Mouse (Mus musculus): ENCODE data around the gene Gjc1. TPM values are rescaled to one million over a fixed set of nuclear protein-coding genes. Genes with fewer than 3 reads are reported as not detected.

Gjc1 gene
- total and polyA plus RNA-seq, 3 experiments, result 0.11 TPM; not detected in 2

DNA sequence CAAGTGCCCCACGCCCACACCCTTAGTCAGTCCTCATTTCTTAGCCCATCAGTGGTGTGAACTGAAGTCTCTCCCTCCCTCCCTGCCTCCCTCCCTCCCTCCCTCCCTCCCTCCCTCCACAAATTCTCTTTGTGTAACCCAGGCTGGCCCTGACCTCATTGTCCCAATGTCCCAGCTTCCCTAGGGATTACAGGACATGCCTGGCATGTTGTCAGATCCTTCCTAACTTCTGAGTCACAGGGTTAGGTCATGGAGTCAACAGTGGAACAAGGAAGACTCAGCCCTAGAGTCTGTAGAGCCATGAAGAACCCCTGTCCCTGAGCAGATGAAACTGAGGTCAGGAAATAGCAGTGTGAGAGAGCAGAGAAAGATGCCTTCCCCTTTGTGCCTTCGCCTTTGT is 69.8 kb downstream of the Gjc1 start:
- TF ChIP-seq GATA2 (IDR thresholded peaks at IDR 0.05; ENCODE audit: borderline replicate concordance, low read depth, low read length), result no peak
- TF ChIP-seq POLR2AphosphoS5 (IDR thresholded peaks at IDR 0.05; ENCODE audit: insufficient replicate concordance, low read depth, low read length), result no peak
- TF ChIP-seq GATA1 (IDR thresholded peaks at IDR 0.05; ENCODE audit: borderline replicate concordance, low read length), result no peak
- TF ChIP-seq CTCF (IDR thresholded peaks at IDR 0.05; ENCODE audit: low read depth, low read length), result no peak
- TF ChIP-seq TAL1 (conservative IDR thresholded peaks at IDR 0.05; ENCODE audit: low read depth, low read length), result no peak
- DNase-seq (ENCODE audit: low spot score) (no peak), ATAC-seq (ENCODE audit: extremely low read depth, insufficient number of reproducible peaks, low FRiP score, poor library complexity, severe bottlenecking) (no peak)
- Histone ChIP-seq H3K36me3 (replicated peaks) (no peaks in the 10 kb centered on the region), H3K4me3 (ENCODE audit: low read depth, low read length) (no peak overlapping the region), H3K9me3 (replicated peaks) (no peaks in the 10 kb centered on the region), H3K27me3 (ENCODE audit: insufficient read depth, low read length) (peaks cover 26% of the 10 kb centered on the region), H3K4me1 (ENCODE audit: insufficient read depth, low read depth, low read length) (no peaks in the 10 kb centered on the region)

Other genes with a start within 250 kb of the Gjc1 start
- not detected in 2 replicates for gene Gm11627, start 240.2 kb downstream of the Gjc1 start, total RNA-seq (2014; fragmentation: Nextera tagmentation)
- gene Gm11627, start 240.2 kb downstream of the Gjc1 start, total RNA-seq (2017), result not detected in 2 replicates
- not detected in 2 replicates for gene Gm11627, start 240.2 kb downstream of the Gjc1 start, polyA plus RNA-seq (2012)
- not detected in 2 replicates for gene Fzd2, start 215.3 kb downstream of the Gjc1 start, total RNA-seq (2014; fragmentation: Nextera tagmentation)
- 0.06 TPM in 1 of 2 replicates, not detected in the other for gene Fzd2, start 215.3 kb downstream of the Gjc1 start, total RNA-seq (2017)
- gene Fzd2, start 215.3 kb downstream of the Gjc1 start, polyA plus RNA-seq (2012), result 0.02 TPM in 1 of 2 replicates, not detected in the other
- not detected in 2 replicates for gene Meioc, start 156.0 kb downstream of the Gjc1 start, total RNA-seq (2014; fragmentation: Nextera tagmentation)
- 0.05 TPM in 1 of 2 replicates, not detected in the other for gene Meioc, start 156.0 kb downstream of the Gjc1 start, total RNA-seq (2017)
- not detected in 2 replicates for gene Meioc, start 156.0 kb downstream of the Gjc1 start, polyA plus RNA-seq (2012)
- gene Ccdc43, start 121.9 kb downstream of the Gjc1 start, total RNA-seq (2014; fragmentation: Nextera tagmentation), result 27.3 and 32.0 TPM in 2 replicates
- 38.7 and 43.6 TPM in 2 replicates for gene Ccdc43, start 121.9 kb downstream of the Gjc1 start, total RNA-seq (2017)
- gene Ccdc43, start 121.9 kb downstream of the Gjc1 start, polyA plus RNA-seq (2012), result 8.4 and 10.5 TPM in 2 replicates
- gene Adam11, start 58.3 kb downstream of the Gjc1 start, total RNA-seq (2014; fragmentation: Nextera tagmentation), result not detected in 2 replicates
- gene Adam11, start 58.3 kb downstream of the Gjc1 start, total RNA-seq (2017), result 0.06 and 0.22 TPM in 2 replicates
- not detected in 2 replicates for gene Adam11, start 58.3 kb downstream of the Gjc1 start, polyA plus RNA-seq (2012)
- not detected in 2 replicates for gene Higd1b, start 16.1 kb upstream of the Gjc1 start, total RNA-seq (2014; fragmentation: Nextera tagmentation)
- gene Higd1b, start 16.1 kb upstream of the Gjc1 start, total RNA-seq (2017), result not detected in 2 replicates
- not detected in 2 replicates for gene Higd1b, start 16.1 kb upstream of the Gjc1 start, polyA plus RNA-seq (2012)
- gene Eftud2, start 61.3 kb upstream of the Gjc1 start, total RNA-seq (2014; fragmentation: Nextera tagmentation), result 109 and 134 TPM in 2 replicates
- gene Eftud2, start 61.3 kb upstream of the Gjc1 start, total RNA-seq (2017), result 171 and 175 TPM in 2 replicates
- 257 and 335 TPM in 2 replicates for gene Eftud2, start 61.3 kb upstream of the Gjc1 start, polyA plus RNA-seq (2012)
- gene Ccdc103, start 61.5 kb upstream of the Gjc1 start, total RNA-seq (2014; fragmentation: Nextera tagmentation), result 0.87 TPM in 1 of 2 replicates, not detected in the other
- 0.23 and 0.87 TPM in 2 replicates for gene Ccdc103, start 61.5 kb upstream of the Gjc1 start, total RNA-seq (2017)
- 0.09 TPM in 1 of 2 replicates, not detected in the other for gene Ccdc103, start 61.5 kb upstream of the Gjc1 start, polyA plus RNA-seq (2012)
- not detected in 2 replicates for gene Fam187a, start 65.5 kb upstream of the Gjc1 start, total RNA-seq (2014; fragmentation: Nextera tagmentation)
- 0.16 TPM in 1 of 2 replicates, not detected in the other for gene Fam187a, start 65.5 kb upstream of the Gjc1 start, total RNA-seq (2017)
- not detected in 2 replicates for gene Fam187a, start 65.5 kb upstream of the Gjc1 start, polyA plus RNA-seq (2012)
- gene Gfap, start 81.2 kb upstream of the Gjc1 start, total RNA-seq (2014; fragmentation: Nextera tagmentation), result not detected in 2 replicates
- gene Gfap, start 81.2 kb upstream of the Gjc1 start, total RNA-seq (2017), result 0.06 TPM in 1 of 2 replicates, not detected in the other
- not detected in 2 replicates for gene Gfap, start 81.2 kb upstream of the Gjc1 start, polyA plus RNA-seq (2012)
- 58.4 and 76.2 TPM in 2 replicates for gene Kif18b, start 105.4 kb upstream of the Gjc1 start, total RNA-seq (2014; fragmentation: Nextera tagmentation)
- gene Kif18b, start 105.4 kb upstream of the Gjc1 start, total RNA-seq (2017), result 25.5 and 28.1 TPM in 2 replicates
- 35.3 and 42.6 TPM in 2 replicates for gene Kif18b, start 105.4 kb upstream of the Gjc1 start, polyA plus RNA-seq (2012)
- not detected in 2 replicates for gene C1ql1, start 127.0 kb upstream of the Gjc1 start, total RNA-seq (2014; fragmentation: Nextera tagmentation)
- gene C1ql1, start 127.0 kb upstream of the Gjc1 start, total RNA-seq (2017), result not detected in 2 replicates
- gene C1ql1, start 127.0 kb upstream of the Gjc1 start, polyA plus RNA-seq (2012), result not detected in 2 replicates
- 54.2 and 83.8 TPM in 2 replicates for gene Nmt1, start 208.5 kb upstream of the Gjc1 start, total RNA-seq (2014; fragmentation: Nextera tagmentation)
- 40.0 and 51.2 TPM in 2 replicates for gene Nmt1, start 208.5 kb upstream of the Gjc1 start, total RNA-seq (2017)
- gene Nmt1, start 208.5 kb upstream of the Gjc1 start, polyA plus RNA-seq (2012), result 5.9 and 9.2 TPM in 2 replicates
- gene Dcakd, start 208.6 kb upstream of the Gjc1 start, total RNA-seq (2014; fragmentation: Nextera tagmentation), result 87.1 and 95.3 TPM in 2 replicates
- 31.1 and 36.4 TPM in 2 replicates for gene Dcakd, start 208.6 kb upstream of the Gjc1 start, total RNA-seq (2017)
- gene Dcakd, start 208.6 kb upstream of the Gjc1 start, polyA plus RNA-seq (2012), result 191 and 199 TPM in 2 replicates

Measured in G1E (cell line).